Mouse (Mus musculus) limb, embryonic 13.5 days (tissue): Measurements from ENCODE around the gene Msmb. TPM values are rescaled to one million over a fixed set of nuclear protein-coding genes. Genes with fewer than 3 reads are reported as not detected.
"Not testable (repeated sequence)": the region's sequence is repeated elsewhere in the genome, so short reads cannot be mapped to it uniquely, and the experiment has no call there.

Experiments
- ATAC-seq: fragments of 200-750 bp; cut with Nextera tagmentation; 2 replicates; pipeline ENCODE4 v1.8.0; 2017; ENCODE audit warnings: low read depth, moderate number of reproducible peaks, moderate TSS enrichment; ENCODE audit not compliant: low FRiP score
- H3K27ac ChIP-seq: fragments of 300-500 bp; sonication (generic); 2 replicates; pipeline ENCODE4 v1.5.1; 2015; ENCODE audit warnings: inconsistent platforms, mild to moderate bottlenecking, moderate library complexity
- H3K27me3 ChIP-seq: fragments of 300-500 bp; sonication (generic); 2 replicates; pipeline ENCODE4 v1.6.1; 2015; ENCODE audit warnings: mild to moderate bottlenecking, inconsistent platforms
- H3K36me3 ChIP-seq: fragments of 300-500 bp; sonication (generic); 2 replicates; pipeline ENCODE4 v1.6.1; 2015; ENCODE audit warnings: inconsistent platforms, mild to moderate bottlenecking, moderate library complexity
- H3K4me1 ChIP-seq: fragments of 300-500 bp; sonication (generic); 2 replicates; pipeline ENCODE4 v1.6.1; 2015; ENCODE audit warnings: inconsistent platforms
- H3K4me2 ChIP-seq: fragments of 300-500 bp; sonication (generic); replicated peaks from 2 replicates; pipeline ENCODE4 v1.6.1; 2015; ENCODE audit warnings: inconsistent platforms, mild to moderate bottlenecking, moderate library complexity
- H3K4me3 ChIP-seq: fragments of 300-500 bp; sonication (generic); 2 replicates; pipeline ENCODE4 v1.5.1; 2015; ENCODE audit warnings: moderate library complexity, mild to moderate bottlenecking, inconsistent platforms
- H3K9ac ChIP-seq: fragments of 300-500 bp; sonication (generic); 2 replicates; pipeline ENCODE4 v1.6.1; 2015; ENCODE audit warnings: mild to moderate bottlenecking, inconsistent platforms
- H3K9me3 ChIP-seq: fragments of 300-500 bp; sonication (generic); 2 replicates; pipeline ENCODE4 v1.6.1; 2016; ENCODE audit warnings: inconsistent platforms
- WGBS: fragments of 180-500 bp; shearing (Covaris S2); methylation state at CpG from one replicate; pipeline ENCODE4 v1.1.7; 2015; 5-methylcytosine and 5-hydroxymethylcytosine counted together
- polyA plus RNA-seq: library from polyadenylated mRNA; unstranded; fragments of >200 nt; fragmentation: Nextera tagmentation; extraction: Ambion mirVana; gene quantifications from 2 replicates; pipeline ENCODE4 v1.2.1, GENCODE M21; 2015

Msmb gene
- polyA plus RNA-seq, 1 experiment from 2014 or later: not detected

DNA sequence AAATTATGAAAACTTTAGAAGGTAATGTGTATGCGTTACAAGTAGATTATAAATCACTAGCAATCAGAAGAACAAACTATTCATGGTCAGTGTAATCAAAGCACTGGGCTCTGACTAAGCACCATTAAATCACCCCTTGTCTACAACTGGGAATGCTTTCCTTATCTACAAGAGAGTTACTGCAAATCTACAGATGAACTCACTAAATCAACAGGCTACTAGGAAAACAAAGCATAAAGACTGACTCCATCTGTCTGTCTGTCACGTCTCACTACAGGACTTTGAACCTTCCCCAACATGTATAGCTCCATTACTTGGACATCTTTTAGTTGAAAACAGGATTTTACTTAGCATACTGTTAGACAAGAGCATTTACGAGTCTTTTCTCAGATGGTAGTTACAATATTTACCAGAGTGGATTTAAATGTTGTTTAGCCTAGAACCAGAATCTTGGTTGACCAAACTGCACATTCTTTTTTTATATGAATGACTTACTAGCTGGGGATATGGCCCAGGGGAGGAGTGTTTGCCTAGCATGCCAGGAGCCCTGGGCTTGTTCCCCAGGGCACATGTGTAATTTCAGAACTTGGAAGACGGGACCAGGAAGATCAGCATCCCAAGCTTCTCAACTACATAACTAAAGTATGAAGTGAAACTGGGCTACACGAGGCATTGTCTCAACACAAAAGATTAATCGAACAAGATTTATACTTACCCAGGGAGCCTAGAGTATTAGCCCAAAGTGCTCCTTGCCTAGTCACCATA is 49.0 kb downstream of the Msmb start:
- peaks cover 70% of the 10 kb centered on the region for H3K36me3 ChIP-seq
- no peaks in the 10 kb centered on the region for H3K27me3 ChIP-seq
- no peaks in the 10 kb centered on the region for H3K4me1 ChIP-seq
- WGBS: 89% methylated on average over 6 of the region's 6 CpGs
- no peak overlapping the region for H3K9ac ChIP-seq
- no peak overlapping the region for H3K27ac ChIP-seq
- H3K4me2 ChIP-seq: no peak overlapping the region
- no peak for ATAC-seq
- H3K4me3 ChIP-seq: no peak overlapping the region
- no peaks in the 10 kb centered on the region for H3K9me3 ChIP-seq

DNA sequence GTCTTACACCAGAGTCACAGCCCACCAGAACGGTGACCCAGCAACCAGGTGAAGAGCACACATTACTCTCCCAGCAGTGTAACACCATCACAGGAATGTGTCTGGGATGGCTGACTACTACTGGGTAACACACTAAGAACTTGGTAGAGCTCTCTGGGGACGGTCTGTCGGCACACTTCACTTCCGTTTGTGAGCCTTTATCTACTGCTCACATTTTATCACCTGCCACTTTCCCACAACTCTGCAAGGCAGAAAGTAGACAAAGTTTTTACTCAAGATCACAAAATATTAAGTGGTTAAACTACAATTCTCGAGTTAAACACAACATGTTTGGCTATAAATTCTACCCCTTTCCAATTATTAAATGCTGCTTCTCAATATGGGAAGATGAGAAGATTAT is 50.1 kb downstream of the Msmb start:
- H3K36me3 ChIP-seq: peaks cover 67% of the 10 kb centered on the region
- H3K4me2 ChIP-seq: no peak overlapping the region
- no peak for ATAC-seq

DNA sequence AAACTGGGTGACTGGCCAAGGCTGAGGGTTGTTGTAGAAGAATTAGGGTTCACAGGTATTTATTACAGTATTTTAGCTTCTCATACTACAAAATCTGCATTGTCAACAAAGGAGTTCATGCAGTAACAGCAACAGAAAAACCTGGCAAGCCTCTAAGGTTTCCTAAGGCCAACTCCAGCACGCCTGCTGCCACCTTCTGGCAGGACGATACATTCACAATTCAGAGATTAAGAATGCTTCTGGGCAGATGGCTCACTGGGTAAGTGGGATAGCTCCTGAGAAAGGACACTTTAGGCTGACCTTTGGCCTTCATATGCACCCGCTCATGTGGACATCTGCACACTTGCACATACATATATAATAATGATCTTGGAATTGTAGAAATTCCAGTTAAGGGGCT is 50.6 kb downstream of the Msmb start:
- H3K4me2 ChIP-seq: no peak overlapping the region
- no peak overlapping the region for H3K4me3 ChIP-seq
- no peak for ATAC-seq
- no peak overlapping the region for H3K9ac ChIP-seq
- no peaks in the 10 kb centered on the region for H3K27me3 ChIP-seq
- no peaks in the 10 kb centered on the region for H3K9me3 ChIP-seq
- WGBS: 46% methylated on average over 3 of the region's 3 CpGs
- H3K36me3 ChIP-seq: peaks cover 65% of the 10 kb centered on the region
- H3K4me1 ChIP-seq: no peaks in the 10 kb centered on the region
- H3K27ac ChIP-seq: no peak overlapping the region

More for the DNA sequence above, 50.1 kb downstream of the Msmb start:
- H3K27me3 ChIP-seq: no peaks in the 10 kb centered on the region
- no peaks in the 10 kb centered on the region for H3K9me3 ChIP-seq
- H3K9ac ChIP-seq: no peak overlapping the region
- H3K27ac ChIP-seq: no peak overlapping the region
- WGBS: 90% methylated on average over 5 of the region's 5 CpGs
- no peaks in the 10 kb centered on the region for H3K4me1 ChIP-seq
- no peak overlapping the region for H3K4me3 ChIP-seq

DNA sequence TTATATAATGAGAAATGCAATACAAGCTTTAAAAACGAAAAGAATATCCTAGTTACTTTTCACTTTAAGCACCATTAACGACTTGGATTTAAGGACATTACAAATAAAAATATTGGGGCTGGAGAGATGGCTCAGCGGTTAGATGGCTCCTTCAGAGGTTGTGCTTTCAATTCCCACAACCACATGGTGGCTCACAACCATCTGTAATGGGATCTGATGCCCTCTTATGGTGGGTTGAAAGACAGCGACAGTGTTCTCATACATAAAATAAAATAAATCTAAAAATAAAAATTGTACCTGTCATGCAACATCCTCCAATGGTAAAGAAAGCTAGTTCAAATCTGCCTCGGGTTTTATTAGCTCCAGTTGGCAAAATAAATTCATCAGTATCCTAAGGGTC is 51.7 kb downstream of the Msmb start:
- H3K9me3 ChIP-seq, H3K4me3 ChIP-seq, H3K9ac ChIP-seq, ATAC-seq, H3K4me1 ChIP-seq, H3K27ac ChIP-seq, H3K27me3 ChIP-seq, H3K4me2 ChIP-seq: not testable (repeated sequence)
- 85% methylated on average over 5 of the region's 5 CpGs for WGBS
- H3K36me3 ChIP-seq: peaks cover 63% of the 10 kb centered on the region

DNA sequence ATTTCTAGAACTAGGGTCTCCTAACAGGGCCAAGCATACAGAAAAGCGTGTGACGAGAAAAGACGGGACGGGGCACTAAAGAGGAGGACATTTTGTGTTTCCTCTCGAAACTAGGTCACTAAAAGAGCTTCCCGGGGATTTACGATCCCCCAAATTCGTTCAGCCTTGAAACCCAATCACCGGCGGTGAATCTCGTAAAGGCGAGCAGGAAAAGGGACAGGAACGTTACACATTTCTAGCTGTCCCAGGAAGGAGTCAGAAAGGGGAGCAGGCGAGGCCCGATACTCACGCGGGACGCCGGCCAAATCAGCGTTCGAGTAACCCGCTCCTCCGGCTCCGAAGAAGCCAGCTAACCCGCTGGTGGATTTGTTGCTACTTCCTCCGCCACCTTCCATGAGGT is 59.5 kb downstream of the Msmb start:
- no peaks in the 10 kb centered on the region for H3K9me3 ChIP-seq
- H3K9ac ChIP-seq: peak overlapping the region; percentile 97
- no peak overlapping the region; the same call in 1 of the 2 replicates for H3K27ac ChIP-seq
- no peak; the same call in 1 of the 2 replicates for ATAC-seq
- peak overlapping the region; percentile 100 for H3K4me3 ChIP-seq
- H3K36me3 ChIP-seq: peaks cover 27% of the 10 kb centered on the region
- WGBS: 0% methylated on average over 26 of the region's 26 CpGs
- H3K4me2 ChIP-seq: peak overlapping the region; percentile 78
- H3K27me3 ChIP-seq: no peaks in the 10 kb centered on the region
- peaks cover 25% of the 10 kb centered on the region for H3K4me1 ChIP-seq

DNA sequence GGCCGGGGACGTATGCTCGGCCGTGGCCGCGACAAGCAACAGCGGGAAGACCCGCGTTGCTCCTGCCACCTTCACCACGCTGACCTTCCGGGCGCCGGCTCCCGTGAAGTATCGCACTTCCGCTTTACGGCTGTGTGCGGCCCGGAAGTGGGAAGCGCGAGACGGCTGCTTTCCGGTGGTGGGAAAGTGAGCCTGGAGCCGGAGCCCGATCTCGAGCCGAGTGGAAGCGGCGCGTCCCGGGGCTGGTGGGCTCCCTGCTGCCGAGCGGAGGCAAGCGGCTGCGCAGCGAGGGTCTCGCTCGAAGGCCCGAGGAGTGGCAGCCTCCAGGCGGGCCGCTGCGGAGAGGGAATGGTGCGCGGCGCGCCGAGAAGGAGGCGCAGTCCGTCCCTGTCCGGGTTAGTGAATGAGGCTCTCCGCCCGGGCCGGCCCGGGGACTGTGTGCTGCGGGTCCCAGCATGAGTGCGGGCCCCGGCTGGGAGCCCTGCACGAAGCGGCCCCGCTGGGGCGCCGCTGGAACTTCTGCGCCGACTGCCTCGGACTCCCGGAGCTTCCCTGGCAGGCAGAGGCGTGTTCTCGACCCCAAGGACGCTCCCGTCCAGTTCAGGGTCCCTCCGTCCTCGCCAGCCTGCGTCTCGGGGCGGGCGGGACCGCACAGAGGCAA is 60.1 kb downstream of the Msmb start, which contains the start of the genes Timm23 and Parg:
Timm23 (minus strand) TSS at position 108 of the 661 bp plus-strand sequence.
Parg (plus strand) TSS at position 159 of the 661 bp plus-strand sequence.
- peak within 1 kb of the TSS; percentile 58 for H3K27ac ChIP-seq
- peak; percentile 93 for ATAC-seq
- H3K27me3 ChIP-seq: no peaks in the 10 kb centered on the region
- WGBS: under 1% methylated on average over 67 of the region's 77 CpGs
- peak within 1 kb of the TSS; percentile 95 for H3K4me2 ChIP-seq
- H3K4me1 ChIP-seq: peaks cover 25% of the 10 kb centered on the region
- H3K9ac ChIP-seq: peak within 1 kb of the TSS; percentile 97
- no peaks in the 10 kb centered on the region for H3K9me3 ChIP-seq
- H3K4me3 ChIP-seq: peak within 1 kb of the TSS; percentile 100
- peaks cover 23% of the 10 kb centered on the region for H3K36me3 ChIP-seq

Other genes with a start within 250 kb of the Msmb start
- gene Galnt15, start 113.0 kb upstream of the Msmb start, polyA plus RNA-seq: 0.04 and 0.06 TPM in 2 replicates
- gene Oxnad1, start 56.6 kb upstream of the Msmb start, polyA plus RNA-seq: 16.7 and 20.0 TPM in 2 replicates
- 86.9 and 88.2 TPM in 2 replicates for gene Dph3, start 56.3 kb upstream of the Msmb start, polyA plus RNA-seq
- 76.0 and 80.0 TPM in 2 replicates for gene Ncoa4, start 17.8 kb downstream of the Msmb start, polyA plus RNA-seq
- gene Timm23, start 59.9 kb downstream of the Msmb start, polyA plus RNA-seq: 285 and 295 TPM in 2 replicates
- gene Parg, start 59.9 kb downstream of the Msmb start, polyA plus RNA-seq: 48.1 and 49.5 TPM in 2 replicates
- gene Ogdhl, start 180.0 kb downstream of the Msmb start, polyA plus RNA-seq: 16.7 and 17.3 TPM in 2 replicates
- gene 1700024G13Rik, start 246.4 kb downstream of the Msmb start, polyA plus RNA-seq: not detected in 2 replicates